Mouse (Mus musculus) cerebellum, adult 2 months (tissue): Measurements from ENCODE around the gene Sh3yl1.

Experiments used
- CTCF ChIP-seq: fragments of 200-500 bp; IDR thresholded peaks from 2 replicates; pipeline ENCODE4 v1.5.1; 2011; ENCODE audit warnings: low read depth, mild to moderate bottlenecking, control low read depth, low read length, moderate library complexity, borderline replicate concordance; ENCODE audit not compliant: insufficient read depth
- POLR2A ChIP-seq: fragments of 200-500 bp; IDR thresholded peaks from 2 replicates; pipeline ENCODE4 v1.6.1; 2011; ENCODE audit warnings: low read length, control low read depth, borderline replicate concordance; ENCODE audit not compliant: insufficient read depth

- TF ChIP-seq CTCF (no peak), POLR2A (no peak)
Measured at GRCm38 (mm10) chr12:30944197-30944596, 32.7 kb downstream of the Sh3yl1 start.
